Mouse (Mus musculus): ENCODE measurements around the gene Zbtb20.

Zbtb20 gene

GRCm38 (mm10) chr16:43190390-43190789, 314.7 kb downstream of the Zbtb20 start:
- no peak for DNase-seq (ENCODE audit: low read depth, low spot score)

- peak; percentile 92 for DNase-seq (ENCODE audit: low read depth, low spot score)
Observed at GRCm38 (mm10) chr16:43191060-43191850, 315.6 kb downstream of the Zbtb20 start.

- peak; percentile 29 for DNase-seq (ENCODE audit: low read depth, low spot score)
Observed at GRCm38 (mm10) chr16:43193631-43194239, 318.1 kb downstream of the Zbtb20 start.

- no peak for DNase-seq (ENCODE audit: low read depth, low spot score)
Observed at GRCm38 (mm10) chr16:43217336-43218006, 341.8 kb downstream of the Zbtb20 start.

GRCm38 (mm10) chr16:43219367-43219766, 343.7 kb downstream of the Zbtb20 start:
- no peak for DNase-seq (ENCODE audit: low read depth, low spot score)

GRCm38 (mm10) chr16:43221313-43221712, 345.6 kb downstream of the Zbtb20 start:
- DNase-seq (ENCODE audit: low read depth, low spot score) = no peak

- DNase-seq (ENCODE audit: low read depth, low spot score) = peak; percentile 36
Observed at GRCm38 (mm10) chr16:43230253-43230652, 354.6 kb downstream of the Zbtb20 start.

- no peak for DNase-seq (ENCODE audit: low read depth, low spot score)
Observed at GRCm38 (mm10) chr16:43234249-43234648, 358.6 kb downstream of the Zbtb20 start.

GRCm38 (mm10) chr16:43235317-43235716, 359.6 kb downstream of the Zbtb20 start:
- no peak for DNase-seq (ENCODE audit: low read depth, low spot score)

GRCm38 (mm10) chr16:43235721-43236159, 360.1 kb downstream of the Zbtb20 start:
- no peak for DNase-seq (ENCODE audit: low read depth, low spot score)

GRCm38 (mm10) chr16:43237551-43237950, 361.9 kb downstream of the Zbtb20 start:
- DNase-seq (ENCODE audit: low read depth, low spot score) = no peak

GRCm38 (mm10) chr16:43247026-43247425, 371.3 kb downstream of the Zbtb20 start:
- DNase-seq (ENCODE audit: low read depth, low spot score) = no peak

- DNase-seq (ENCODE audit: low read depth, low spot score) = peak; percentile 49
Observed at GRCm38 (mm10) chr16:43253077-43253476, 377.4 kb downstream of the Zbtb20 start.

- DNase-seq (ENCODE audit: low read depth, low spot score) = no peak
Observed at GRCm38 (mm10) chr16:43253746-43254145, 378.1 kb downstream of the Zbtb20 start.

- no peak for DNase-seq (ENCODE audit: low read depth, low spot score)
Observed at GRCm38 (mm10) chr16:43256191-43256899, 380.7 kb downstream of the Zbtb20 start.

- DNase-seq (ENCODE audit: low read depth, low spot score) = no peak
Observed at GRCm38 (mm10) chr16:43256900-43257281, 381.2 kb downstream of the Zbtb20 start.

GRCm38 (mm10) chr16:43259466-43259865, 383.8 kb downstream of the Zbtb20 start:
- DNase-seq (ENCODE audit: low read depth, low spot score) = no peak

- DNase-seq (ENCODE audit: low read depth, low spot score) = no peak
Observed at GRCm38 (mm10) chr16:43260862-43261261, 385.2 kb downstream of the Zbtb20 start.

- no peak for DNase-seq (ENCODE audit: low read depth, low spot score)
Observed at GRCm38 (mm10) chr16:43274057-43274595, 398.4 kb downstream of the Zbtb20 start.

- no peak for DNase-seq (ENCODE audit: low read depth, low spot score)
Observed at GRCm38 (mm10) chr16:43276764-43277163, 401.1 kb downstream of the Zbtb20 start.

GRCm38 (mm10) chr16:43286319-43286718, 410.6 kb downstream of the Zbtb20 start:
- DNase-seq (ENCODE audit: low read depth, low spot score) = no peak
